Mouse (Mus musculus) WW6 (cell line): ENCODE measurements around the gene Kat6b.

Experiments
- DNase-seq: peaks from one replicate; pipeline ENCODE4 v3.0.0-alpha.2; 2013; ENCODE audit warnings: low read depth, low spot score

Kat6b gene

DNA sequence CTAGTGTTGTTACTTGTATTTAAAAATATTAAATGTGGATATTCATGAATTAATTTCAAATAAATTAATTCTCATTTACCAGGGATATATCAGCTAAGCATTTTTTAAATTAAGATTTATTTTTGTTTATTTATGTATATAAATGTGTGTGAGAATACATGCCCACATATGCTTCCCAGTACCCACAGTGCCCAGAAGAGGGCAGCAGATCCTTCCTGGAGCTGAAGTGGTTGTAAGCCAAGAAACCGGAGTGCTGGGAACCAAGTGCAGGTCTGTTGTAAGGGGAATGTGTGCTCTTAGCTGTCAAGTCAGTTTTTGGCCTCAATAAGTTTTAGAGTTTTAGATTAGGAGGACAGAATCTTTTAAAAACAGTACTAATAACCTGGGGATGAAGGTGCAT, 110.9 kb downstream of the Kat6b start:
- DNase-seq = no peak

DNA sequence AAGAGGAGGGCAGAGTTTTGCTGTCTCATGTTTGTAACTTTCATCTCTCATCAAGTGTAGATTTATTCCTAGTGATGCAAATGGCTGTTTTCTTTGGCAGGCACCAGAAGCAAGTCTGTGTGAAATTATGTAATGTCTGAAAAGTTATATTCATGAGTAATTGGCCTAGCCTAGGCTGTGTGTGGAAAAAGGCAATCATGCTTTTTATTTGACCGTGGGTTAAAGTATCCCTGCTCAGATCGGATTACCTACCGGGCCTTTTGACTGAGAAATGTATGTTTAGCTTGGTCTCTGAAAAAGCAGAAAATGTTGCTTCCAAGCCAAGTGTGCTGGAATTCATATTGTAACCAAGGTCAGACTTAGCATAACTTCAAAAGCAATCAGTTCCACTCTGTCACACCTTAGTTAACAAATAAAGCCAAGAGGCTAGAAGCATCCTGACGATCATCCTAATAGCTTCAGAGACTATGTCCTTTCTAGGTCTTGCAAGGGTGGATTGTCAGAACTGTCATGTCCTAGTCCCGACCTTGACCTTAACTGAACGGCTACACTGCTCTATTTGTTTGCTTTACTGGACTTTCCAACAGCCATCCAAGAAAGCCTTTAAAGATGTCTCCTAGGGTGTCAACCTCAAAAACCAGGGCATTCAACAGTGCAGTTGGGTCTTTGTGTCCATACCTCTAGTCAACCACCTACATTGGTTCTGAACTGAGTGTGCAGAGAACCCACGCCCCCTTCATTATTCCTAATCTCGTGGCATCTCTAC, 111.9 kb downstream of the Kat6b start:
- DNase-seq = no peak

DNA sequence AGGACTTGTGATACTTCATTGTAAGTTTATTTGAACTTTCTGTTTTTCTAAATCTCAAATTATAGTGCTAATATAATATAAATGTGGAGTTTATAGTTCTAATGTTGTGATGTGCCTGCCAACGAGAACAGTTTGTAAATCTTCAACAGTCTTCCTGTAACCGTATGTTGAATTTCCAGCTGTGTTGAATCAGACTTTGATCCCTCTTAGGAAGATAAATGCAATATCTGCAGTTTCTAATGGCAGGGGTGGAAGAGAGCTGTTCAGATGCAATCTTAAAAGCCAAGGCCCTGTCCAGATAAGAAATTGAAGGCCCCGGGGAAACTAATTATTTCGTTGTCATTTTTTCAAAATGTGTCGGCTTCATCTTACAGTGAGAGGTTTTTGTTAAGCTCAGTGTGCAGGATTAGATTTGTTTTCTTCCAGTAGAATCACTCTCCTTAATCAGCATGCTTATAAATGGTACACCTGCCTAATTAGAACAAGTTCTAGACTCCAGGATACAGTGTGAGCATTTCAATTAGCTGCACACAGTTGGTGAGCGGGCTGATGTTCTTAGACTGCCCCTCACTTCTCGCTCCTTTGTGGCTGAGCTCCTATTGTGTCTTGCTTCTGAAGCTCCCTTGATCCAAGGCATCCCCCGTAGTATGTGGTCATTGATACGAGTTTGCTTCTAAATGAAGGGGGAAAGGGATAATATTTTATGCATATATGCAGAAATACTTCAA, 118.4 kb downstream of the Kat6b start:
- no peak for DNase-seq

DNA sequence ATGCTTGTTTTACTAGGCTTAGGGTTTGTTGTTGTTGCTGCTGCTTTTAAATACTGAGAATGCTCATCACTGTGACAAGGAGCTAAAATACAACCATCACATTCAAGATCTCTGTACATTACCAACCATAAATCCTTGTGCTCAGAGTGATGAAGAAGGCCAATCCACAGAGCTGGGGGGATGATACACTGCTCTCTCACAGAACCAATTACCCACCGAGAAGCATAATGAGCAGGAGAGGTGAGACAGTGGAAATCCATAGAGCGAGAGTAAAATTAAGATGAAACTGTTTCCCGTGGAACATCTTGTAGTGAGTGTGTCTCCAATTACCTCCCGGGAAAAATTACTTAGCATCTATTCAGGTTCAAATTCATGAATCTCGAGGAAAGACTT, 118.9 kb downstream of the Kat6b start:
- no peak for DNase-seq

DNA sequence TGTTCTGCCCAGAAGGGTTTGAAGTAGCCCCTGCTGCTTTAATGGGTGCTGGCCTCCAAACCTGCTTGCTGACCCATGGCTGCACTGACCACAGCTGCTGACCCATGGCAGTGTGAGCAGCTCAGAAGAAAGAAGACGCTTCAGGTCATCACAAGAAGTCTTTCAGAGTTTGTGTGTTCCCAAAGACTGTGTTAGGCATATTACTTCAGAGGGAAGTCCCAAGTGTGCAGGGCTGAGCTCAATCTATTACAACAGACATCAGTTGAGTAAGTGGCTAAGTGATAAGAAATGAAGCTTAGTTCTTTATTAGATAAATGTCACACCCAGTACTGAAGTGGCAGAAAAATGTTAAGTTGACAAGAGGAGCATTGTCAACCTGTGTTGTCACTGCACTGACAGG, 119.4 kb downstream of the Kat6b start:
- no peak for DNase-seq

DNA sequence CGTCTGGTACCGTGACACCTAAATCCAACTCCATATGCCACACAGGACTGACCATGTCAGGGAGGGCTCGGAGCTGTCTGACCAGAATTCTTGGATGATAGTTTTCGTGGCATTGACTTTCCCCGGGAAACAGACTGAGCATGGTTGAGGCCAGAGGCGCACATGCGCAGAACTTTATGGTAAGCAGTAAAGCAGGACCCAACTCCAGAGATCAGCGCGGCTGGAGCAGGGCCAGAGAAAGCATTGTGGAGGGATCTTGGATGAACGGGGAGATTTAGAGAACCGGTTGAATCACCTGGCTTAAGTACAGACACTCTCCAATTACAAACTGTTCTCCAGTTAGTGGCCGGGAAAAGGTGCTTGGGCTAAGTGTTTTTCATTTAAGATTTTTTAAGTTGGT, 120.9 kb downstream of the Kat6b start:
- DNase-seq = no peak

DNA sequence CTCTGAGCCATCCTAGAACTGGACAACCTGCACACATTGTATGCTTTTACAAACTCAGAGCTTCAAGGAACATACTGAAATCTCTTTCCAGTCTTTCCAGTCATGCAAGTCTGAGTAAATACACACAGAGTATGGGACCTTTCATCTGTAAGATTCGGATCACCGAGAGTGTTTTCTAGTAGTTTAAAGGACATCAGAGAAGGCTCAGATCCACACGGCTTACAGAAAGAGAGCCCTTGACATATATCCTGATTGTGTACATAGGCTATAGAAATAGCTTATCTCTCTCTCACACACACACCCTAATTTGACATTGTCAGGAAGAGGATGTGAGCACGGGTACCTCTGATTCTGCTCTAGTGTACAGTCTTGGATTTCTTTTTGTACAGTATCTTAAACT, 121.7 kb downstream of the Kat6b start:
- DNase-seq = no peak

DNA sequence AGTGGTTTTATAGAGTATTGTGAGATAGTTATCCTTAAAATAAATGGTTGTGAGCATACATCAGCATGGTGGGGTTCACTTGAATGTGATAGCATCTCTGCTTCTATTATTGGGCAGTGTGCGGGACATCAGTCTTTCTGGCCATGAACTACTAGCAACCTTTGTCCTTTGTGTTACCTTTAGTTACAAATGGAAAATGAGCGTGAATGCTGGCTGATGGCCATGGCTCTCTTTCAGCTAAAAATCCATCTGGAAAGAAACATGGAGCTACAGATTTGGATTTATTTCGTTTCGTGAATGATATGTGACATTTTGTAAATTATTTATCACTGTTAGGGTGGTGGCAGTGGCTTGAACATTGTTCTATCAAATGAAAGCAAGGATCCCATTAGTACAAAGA, 126.5 kb downstream of the Kat6b start:
- no peak for DNase-seq

DNA sequence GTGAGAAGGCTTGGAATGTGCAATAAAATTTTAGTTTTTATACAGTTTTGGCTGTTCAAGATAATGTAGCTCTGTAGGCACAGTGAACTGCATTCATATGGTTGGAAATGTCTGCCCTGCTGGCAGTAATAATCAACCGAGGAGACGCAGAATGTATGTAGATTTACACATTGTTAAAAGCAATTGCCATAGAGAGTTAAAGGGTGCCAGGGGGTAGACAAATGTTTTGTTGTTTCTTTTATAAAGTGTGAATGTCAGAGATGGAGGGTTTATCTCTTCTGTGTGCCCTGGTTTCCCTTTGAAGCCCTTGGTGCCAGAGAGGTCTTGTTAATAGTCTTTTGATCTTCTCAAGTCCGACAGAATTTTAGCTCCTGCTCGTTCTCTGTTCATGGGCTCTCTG, 127.7 kb downstream of the Kat6b start:
- DNase-seq = no peak

DNA sequence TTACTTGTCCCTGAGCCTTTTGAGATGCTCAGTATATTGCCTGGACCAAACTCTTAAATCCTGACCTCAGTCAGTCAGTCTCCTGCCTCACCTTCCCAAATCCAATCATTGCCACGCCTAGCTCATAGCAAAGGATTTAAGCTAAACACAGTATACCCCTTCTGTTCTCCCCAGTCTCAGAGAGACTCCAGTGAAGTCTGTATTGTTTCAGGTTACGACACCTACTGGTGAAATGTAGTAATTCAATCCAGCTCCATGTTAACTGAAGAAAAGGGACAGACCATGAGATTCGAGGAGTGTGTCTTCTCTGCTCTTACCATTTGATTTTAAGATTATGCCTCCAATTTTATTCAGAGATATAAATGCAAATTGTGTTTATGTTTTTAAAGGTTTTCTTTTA, 129.0 kb downstream of the Kat6b start:
- peak; percentile 39 for DNase-seq

DNA sequence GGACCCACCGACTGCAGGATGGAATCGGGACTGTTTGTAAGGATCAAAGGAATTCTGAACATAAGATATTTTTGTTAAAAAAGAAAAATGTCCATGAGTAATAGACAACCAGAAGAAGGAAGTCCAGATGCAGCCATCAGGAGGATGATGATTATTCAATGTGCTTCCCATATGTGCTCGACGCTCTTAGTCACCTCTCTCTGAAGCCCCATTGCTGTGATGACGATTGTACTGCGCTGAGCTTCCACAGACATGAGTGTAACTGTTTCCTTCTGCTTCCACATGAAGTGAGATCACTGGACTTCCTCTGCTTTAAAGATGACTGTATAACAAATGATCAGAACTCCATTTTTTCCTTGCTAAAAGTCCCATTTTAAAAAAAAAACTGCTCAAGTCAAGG, 131.8 kb downstream of the Kat6b start:
- DNase-seq = no peak

DNA sequence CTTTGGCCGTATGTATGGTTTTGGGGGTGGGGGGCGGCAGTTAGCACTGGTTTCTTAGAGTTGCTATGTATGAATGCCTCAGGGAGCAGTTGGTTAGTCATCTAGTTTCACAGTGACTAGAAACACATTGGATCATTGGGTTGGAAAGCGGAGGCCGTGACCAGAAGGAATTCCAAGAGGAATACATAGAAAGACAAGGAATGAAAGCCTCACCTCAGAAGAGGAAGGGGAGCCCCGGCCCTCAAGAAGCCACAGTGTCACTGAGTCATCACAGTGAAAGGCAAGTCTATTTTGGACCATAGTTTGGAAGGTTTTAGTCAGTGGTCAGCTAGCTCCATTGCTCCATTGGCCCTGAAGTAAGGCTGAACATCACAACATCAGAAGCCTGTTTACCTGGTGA, 132.9 kb downstream of the Kat6b start:
- DNase-seq = no peak

DNA sequence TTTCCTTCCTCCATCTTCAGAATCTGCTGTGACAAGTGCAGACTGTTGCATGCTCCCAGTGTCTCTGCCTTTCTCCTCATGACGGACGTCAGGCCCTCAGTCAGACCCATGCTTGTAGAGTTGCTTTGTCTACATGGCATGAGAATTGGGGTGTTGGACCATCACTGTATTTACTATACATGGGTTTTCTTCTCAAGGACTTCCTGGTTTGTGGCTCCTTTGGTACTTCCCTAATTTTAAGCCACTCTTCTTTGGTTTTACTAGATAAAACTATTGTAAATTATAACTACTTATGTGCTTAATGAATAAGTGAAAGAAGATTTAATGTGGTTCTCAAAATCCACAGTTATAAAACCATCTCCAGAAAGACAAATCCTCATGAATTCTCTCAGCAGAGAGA, 134.6 kb downstream of the Kat6b start:
- no peak for DNase-seq

DNA sequence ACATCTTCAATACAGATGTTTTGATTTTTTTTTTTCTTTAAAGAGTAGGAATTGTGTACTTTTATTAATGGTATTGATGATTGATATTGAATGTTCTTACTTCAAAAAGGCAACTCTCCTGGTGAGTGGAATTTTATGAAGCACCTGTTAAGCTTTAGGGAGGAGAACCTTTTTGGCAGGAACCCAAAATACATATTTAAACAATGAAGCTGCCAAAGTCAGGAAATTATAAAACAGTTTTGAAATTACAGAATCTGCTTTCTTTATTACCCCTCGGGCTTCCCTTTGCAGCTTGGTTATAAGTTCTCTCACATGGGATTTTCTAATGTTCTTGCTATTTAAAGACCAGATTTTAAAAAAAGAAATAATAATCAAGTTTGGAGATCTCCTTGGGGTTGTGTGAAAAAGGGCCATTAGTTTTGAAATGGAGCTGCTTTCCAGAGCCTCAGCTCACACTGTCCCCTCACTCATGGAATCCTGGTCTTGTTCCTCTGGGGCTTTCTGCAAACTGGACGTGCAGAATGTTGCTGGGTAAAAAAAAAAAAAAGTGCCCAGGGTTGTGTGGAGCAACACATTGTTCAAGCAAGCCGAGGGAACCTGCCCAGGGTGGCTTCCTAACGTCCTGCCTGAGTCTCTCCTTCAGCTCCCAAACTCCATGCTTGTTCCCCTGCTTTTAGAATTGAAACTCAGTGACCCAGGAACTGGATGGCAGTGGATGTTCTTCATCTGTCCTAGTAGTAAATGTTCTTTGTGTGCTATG, 136.2 kb downstream of the Kat6b start:
- DNase-seq = no peak

DNA sequence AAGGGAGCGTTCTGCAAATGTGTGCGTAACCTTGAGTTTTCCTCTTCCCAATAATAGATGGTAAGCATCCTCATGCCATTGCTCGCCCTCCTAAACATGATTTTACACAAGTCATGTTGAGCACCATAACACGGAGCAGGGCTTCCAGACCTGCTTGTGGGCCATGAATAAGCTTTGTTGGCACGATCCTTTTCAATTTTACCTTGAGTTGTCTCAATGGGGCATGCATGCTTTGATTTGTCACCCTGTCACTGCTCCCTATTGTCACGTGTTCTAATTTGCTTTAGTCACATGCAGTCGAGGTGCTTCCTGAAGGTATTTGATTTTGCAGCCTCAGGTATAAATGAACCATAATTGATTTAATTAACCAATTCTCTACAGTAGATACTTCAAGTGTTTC, 138.7 kb downstream of the Kat6b start:
- no peak for DNase-seq

DNA sequence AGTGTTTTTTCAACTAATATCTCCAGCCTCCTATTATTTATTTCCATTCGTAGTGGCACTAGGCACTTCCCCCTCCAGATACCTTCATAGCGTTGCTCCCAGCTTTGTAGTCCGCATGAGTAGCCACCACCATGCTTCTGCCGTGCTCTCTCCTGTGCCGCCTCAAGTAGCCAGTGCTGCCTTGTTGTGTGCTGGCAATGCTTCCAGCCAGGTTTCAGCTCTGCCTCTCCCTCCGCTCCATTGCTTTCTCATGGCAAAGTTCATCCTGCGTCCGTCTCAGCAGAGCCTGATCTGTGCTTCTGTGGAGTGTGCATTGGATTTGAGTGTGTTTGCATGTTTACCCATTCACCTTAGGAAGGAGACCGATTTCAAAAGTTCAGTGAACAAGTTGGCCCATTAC, 144.7 kb downstream of the Kat6b start:
- DNase-seq = no peak

DNA sequence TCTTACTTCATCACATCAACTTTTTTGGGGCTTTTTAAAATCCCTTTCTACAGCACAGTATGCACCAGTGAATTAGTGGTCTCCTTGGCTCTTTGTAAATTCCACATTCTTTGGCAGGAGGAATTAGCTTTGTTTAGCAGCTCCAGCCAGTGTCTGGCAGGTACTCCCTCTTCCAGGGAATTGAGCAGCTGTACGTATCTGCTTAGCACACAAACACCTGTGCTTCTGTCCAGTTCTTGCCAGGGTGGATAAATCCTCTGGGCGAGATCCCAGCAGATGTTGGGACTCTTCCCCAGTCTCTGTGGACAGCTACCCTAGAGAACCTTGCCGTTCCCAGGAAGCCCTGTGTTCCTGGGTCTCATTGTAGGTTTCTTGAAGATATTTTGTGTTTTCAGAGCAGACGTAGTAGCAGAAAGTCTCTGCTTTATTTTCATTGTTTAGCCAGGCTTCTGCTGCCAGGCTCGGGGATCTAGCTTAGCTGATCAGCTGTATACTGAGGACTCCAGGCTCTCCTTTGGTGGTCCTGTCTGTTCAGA, 150.5 kb downstream of the Kat6b start:
- DNase-seq = no peak

DNA sequence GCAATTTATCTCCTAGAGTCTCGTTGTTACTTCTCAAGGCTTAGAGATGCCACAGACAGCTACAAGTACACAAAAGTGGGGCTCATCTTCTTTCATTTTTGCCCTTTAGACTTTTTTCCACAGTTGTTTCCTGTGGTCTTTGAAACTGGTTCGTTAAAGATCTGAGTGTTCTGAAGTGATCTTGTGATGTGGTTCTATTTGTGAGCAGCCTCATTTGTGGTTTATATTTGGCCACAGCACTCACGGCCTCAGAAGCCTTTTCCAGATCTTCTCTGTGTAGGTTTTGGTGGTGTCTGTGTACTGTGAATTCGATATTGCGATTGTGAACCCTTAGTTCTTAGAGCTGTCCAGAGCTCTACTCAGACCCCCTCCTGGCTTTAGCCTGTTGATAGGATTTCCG, 155.3 kb downstream of the Kat6b start:
- no peak for DNase-seq

DNA sequence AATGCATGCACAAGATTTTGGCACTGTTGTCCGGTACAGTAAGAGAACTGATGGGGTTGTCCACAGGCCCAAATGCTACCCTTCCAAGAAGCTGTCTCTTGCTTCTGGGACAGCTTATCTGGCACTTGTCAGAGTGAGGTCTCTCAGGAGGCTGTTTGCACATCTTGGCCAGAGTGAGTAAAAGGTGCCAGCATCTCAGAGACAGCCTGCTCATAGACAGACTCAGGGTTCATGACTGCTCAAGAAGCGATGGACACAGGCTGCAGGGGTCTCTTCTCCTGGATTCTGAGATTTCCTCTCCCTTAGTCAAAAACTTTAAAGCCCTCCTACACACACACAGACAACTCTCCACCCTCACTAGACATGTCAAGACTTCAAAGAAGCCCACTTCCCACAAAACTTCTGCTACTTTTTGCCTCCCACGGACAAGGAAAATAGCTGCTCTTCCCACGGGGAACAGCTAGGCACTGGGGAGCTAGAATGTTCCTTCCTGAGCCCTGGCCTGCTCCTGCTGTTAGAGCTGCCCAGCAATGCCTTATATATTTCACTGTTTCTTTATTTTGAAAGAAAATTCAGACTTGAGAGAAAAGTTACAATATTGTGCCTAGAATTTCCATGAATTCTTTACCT, 159.7 kb downstream of the Kat6b start:
- DNase-seq = no peak

DNA sequence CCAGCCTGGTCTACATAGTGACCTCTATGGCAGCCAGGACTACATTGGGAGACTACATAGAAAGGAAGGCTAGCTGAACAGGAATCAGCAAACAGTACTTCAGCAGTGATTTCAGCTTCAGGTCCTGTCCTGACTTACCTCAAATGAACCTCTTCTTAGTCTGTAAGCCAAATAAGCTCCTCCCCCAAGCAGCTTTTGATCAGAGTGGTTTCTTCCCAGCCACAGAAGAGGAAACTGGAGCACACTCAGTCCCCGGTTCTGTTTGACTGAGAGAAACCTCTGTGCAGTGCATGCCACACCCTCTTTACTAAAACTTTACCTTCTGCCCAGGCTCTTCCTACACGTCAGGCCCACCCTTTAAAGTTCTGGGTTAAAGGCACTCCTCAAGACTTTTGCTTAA, 172.6 kb downstream of the Kat6b start:
- DNase-seq = no peak

DNA sequence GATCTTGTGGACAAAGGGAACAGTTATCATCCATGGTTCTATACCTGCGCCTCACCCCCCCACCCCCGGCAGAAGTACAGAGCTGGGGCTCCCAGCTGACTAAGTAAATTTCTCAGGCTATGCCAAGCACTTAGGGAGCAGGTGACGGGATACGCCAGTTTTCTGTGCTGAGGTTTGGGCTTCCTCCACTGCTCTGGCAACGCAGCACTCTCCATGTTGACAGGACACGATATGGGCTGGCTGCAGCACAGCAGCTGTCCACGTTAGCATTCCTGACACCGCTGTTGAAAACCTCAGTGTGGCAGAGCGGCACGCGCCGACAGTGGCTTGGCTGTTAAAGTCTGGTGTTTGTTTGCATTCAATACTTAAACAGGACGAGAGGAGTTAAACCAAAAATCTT, 177.9 kb downstream of the Kat6b start:
- DNase-seq = no peak

DNA sequence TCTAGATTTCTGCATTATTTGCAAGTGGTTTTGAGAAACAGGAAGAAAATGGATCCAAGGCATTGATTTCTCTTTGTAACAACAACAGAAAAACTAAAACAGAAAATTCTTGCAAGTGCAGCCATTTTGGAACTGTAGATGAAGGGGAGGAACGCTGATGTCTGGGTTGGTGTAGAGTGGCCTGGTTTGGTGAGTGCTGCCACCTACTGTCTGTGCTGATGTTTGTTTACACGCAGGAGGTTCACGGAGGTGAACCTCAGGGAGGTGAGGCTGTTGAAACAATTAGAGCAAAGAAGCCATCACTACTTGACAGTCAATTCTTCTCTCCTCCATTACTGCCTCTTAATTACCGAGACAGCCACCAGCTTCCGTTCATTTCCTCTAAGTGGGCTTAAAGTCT, 178.4 kb downstream of the Kat6b start:
- peak; percentile 50 for DNase-seq
